Mouse (Mus musculus) liver, embryonic 12.5 days (tissue): ENCODE results near the gene Apbb1ip. TPM values are rescaled to one million over a fixed set of nuclear protein-coding genes. Genes with fewer than 3 reads are reported as not detected.

Source experiments
- ATAC-seq: fragments of 200-750 bp; cut with Nextera tagmentation; 2 replicates; pipeline ENCODE4 v1.8.0; 2017; ENCODE audit warnings: moderate number of reproducible peaks, mild to moderate bottlenecking, moderate library complexity
- H3K27ac ChIP-seq: fragments of 300-500 bp; sonication (generic); 2 replicates; pipeline ENCODE4 v1.5.1; 2016; ENCODE audit warnings: mild to moderate bottlenecking
- H3K27me3 ChIP-seq: fragments of 300-500 bp; sonication (generic); replicated peaks from 2 replicates; pipeline ENCODE4 v1.6.1; 2016; ENCODE audit warnings: mild to moderate bottlenecking, moderate library complexity
- H3K36me3 ChIP-seq: fragments of 300-500 bp; sonication (generic); 2 replicates; pipeline ENCODE4 v1.6.1; 2016; ENCODE audit warnings: mild to moderate bottlenecking, moderate library complexity
- H3K4me1 ChIP-seq: fragments of 300-500 bp; sonication (generic); 2 replicates; pipeline ENCODE4 v1.6.1; 2016
- H3K4me2 ChIP-seq: fragments of 300-500 bp; sonication (generic); 2 replicates; pipeline ENCODE4 v1.6.1; 2016; ENCODE audit warnings: mild to moderate bottlenecking, moderate library complexity
- H3K4me3 ChIP-seq: fragments of 300-500 bp; sonication (generic); 2 replicates; pipeline ENCODE4 v1.5.1; 2016; ENCODE audit warnings: mild to moderate bottlenecking, moderate library complexity
- H3K9ac ChIP-seq: fragments of 300-500 bp; sonication (generic); 2 replicates; pipeline ENCODE4 v1.6.1; 2016; ENCODE audit warnings: mild to moderate bottlenecking, moderate library complexity
- H3K9me3 ChIP-seq: fragments of 300-500 bp; sonication (generic); replicated peaks from 2 replicates; pipeline ENCODE4 v1.6.1; 2016; ENCODE audit warnings: mild to moderate bottlenecking, moderate library complexity
- WGBS: fragments of 180-500 bp; shearing (Covaris S2); methylation state at CpG from one replicate; pipeline ENCODE4 v1.1.7; 2016; ENCODE audit not compliant: insufficient replicate concordance; 5-methylcytosine and 5-hydroxymethylcytosine counted together
- polyA plus RNA-seq: library from polyadenylated mRNA; unstranded; fragments of >200 nt; fragmentation: Nextera tagmentation; extraction: Ambion mirVana; gene quantifications from 2 replicates; pipeline ENCODE4 v1.2.1, GENCODE M21; 2016

Gene Apbb1ip
- 9.0 and 10.1 TPM in 2 replicates for polyA plus RNA-seq

- Histone ChIP-seq H3K4me3 (peak within 1 kb of the TSS; percentile 65), H3K9ac (peak within 1 kb of the TSS; percentile 78), H3K27ac (peak within 1 kb of the TSS; percentile 78), H3K4me1 (peaks cover 38% of the 10 kb centered on the region), H3K4me2 (peak within 1 kb of the TSS; percentile 92), H3K9me3 (no peaks in the 10 kb centered on the region), H3K36me3 (no peaks in the 10 kb centered on the region), H3K27me3 (no peaks in the 10 kb centered on the region; the same call in 1 of the 2 replicates)
- 11% methylated on average over 9 of the region's 9 CpGs for WGBS
- peak; percentile 47 for ATAC-seq
These were observed at the start of gene Apbb1ip for GRCm38 (mm10) chr2:22773549-22774180. Gene Apbb1ip (plus strand): TSS chr2:22774094.

GRCm38 (mm10) chr2:22727113-22727512 lies 46.8 kb upstream of the Apbb1ip start:
- H3K27ac ChIP-seq = no peak overlapping the region
- H3K4me1 ChIP-seq = no peaks in the 10 kb centered on the region
- H3K9me3 ChIP-seq = no peaks in the 10 kb centered on the region
- no peaks in the 10 kb centered on the region for H3K27me3 ChIP-seq
- 48% methylated on average over 1 of the region's 1 CpGs for WGBS
- no peaks in the 10 kb centered on the region for H3K36me3 ChIP-seq
- H3K9ac ChIP-seq = no peak overlapping the region
- no peak for ATAC-seq
- no peak overlapping the region for H3K4me3 ChIP-seq
- no peak overlapping the region for H3K4me2 ChIP-seq

DNA sequence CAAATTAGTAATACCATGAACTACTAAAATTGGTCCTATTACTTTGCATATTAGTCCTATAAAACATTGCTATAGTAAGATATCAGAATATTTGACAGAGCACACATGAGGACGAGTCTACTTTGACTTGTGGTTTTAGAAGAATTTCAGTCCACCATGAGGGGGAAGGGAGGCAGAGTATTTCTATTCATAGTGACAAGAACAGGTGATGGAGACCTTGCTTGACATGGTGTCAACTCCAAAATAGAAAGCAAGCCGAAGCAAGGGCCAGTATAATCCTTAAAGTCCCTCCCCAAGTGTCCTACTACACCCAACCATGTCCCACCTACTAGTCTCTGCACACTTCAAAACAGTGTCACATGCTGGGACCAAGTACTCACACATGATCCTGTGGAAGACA lies 37.8 kb upstream of the Apbb1ip start:
- Histone ChIP-seq H3K27ac (no peak overlapping the region), H3K27me3 (no peaks in the 10 kb centered on the region), H3K4me2 (no peak overlapping the region), H3K4me1 (no peaks in the 10 kb centered on the region), H3K9ac (no peak overlapping the region), H3K4me3 (no peak overlapping the region), H3K36me3 (no peaks in the 10 kb centered on the region), H3K9me3 (no peaks in the 10 kb centered on the region)
- WGBS = 63% methylated on average over 2 of the region's 2 CpGs
- ATAC-seq = no peak

DNA sequence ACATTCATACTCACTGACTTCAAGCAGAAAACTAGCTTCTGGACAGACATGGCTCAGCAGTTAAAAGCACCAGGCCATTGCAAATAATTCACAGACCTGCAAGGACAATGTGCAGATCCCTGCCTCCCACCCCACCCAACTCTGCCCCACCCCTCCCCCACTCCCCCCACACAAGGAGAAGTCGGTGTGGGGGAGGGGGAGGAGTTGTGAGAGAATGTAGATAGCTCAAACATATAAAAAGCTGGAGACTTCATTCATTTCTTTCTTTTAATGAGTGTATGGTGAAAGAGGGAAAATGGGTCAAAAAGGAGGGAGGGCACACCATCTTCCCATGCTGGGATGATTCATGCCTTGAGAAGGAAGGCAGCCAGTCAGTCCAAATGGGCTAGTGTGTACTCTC lies 34.5 kb upstream of the Apbb1ip start:
- Histone ChIP-seq H3K9ac (no peak overlapping the region), H3K27me3 (no peaks in the 10 kb centered on the region; the same call in 1 of the 2 replicates), H3K4me1 (no peaks in the 10 kb centered on the region; the same call in none of the 2 replicates), H3K4me3 (no peak overlapping the region), H3K9me3 (no peaks in the 10 kb centered on the region), H3K27ac (no peak overlapping the region), H3K36me3 (no peaks in the 10 kb centered on the region), H3K4me2 (no peak overlapping the region)
- no peak for ATAC-seq
- 38% methylated on average over 1 of the region's 1 CpGs for WGBS

DNA sequence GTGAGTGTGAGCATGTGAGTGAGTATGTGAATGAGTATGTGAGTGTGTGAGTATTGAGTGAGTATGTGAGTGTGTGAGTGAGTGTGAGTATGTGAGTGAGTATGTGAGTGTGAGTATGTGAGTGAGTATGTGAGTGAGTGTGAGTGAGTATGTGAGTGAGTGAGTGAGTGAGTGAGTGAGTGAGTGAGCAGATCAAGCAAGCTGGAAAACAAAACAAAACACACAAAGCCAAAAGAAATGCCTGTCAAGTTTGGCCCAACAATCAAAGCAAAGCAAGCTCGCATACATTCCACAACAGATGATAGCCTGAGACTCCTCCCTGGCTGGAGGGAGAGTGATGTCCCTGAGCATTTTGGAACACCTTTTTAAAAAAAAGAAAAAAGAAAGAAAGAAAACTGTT lies 33.5 kb upstream of the Apbb1ip start:
- 44% methylated on average over 1 of the region's 1 CpGs for WGBS

GRCm38 (mm10) chr2:22741222-22741621 lies 32.7 kb upstream of the Apbb1ip start:
- H3K9me3 ChIP-seq = no peaks in the 10 kb centered on the region
- ATAC-seq = no peak
- H3K4me2 ChIP-seq = no peak overlapping the region
- no peak overlapping the region for H3K9ac ChIP-seq
- no peak overlapping the region for H3K4me3 ChIP-seq
- H3K4me1 ChIP-seq = no peaks in the 10 kb centered on the region; the same call in none of the 2 replicates
- H3K27ac ChIP-seq = no peak overlapping the region
- WGBS = 49% methylated on average over 3 of the region's 3 CpGs
- H3K27me3 ChIP-seq = peaks cover 8% of the 10 kb centered on the region
- no peaks in the 10 kb centered on the region for H3K36me3 ChIP-seq

More for the DNA sequence above, 33.5 kb upstream of the Apbb1ip start:
- no peaks in the 10 kb centered on the region for H3K9me3 ChIP-seq
- peaks cover under 1% of the 10 kb centered on the region for H3K27me3 ChIP-seq
- no peak overlapping the region for H3K4me3 ChIP-seq
- no peak overlapping the region for H3K4me2 ChIP-seq
- no peak for ATAC-seq
- no peak overlapping the region for H3K27ac ChIP-seq
- no peaks in the 10 kb centered on the region; the same call in none of the 2 replicates for H3K4me1 ChIP-seq
- H3K9ac ChIP-seq = no peak overlapping the region
- H3K36me3 ChIP-seq = no peaks in the 10 kb centered on the region

- H3K9ac ChIP-seq = no peak overlapping the region; the same call in 1 of the 2 replicates
- no peak for ATAC-seq
- WGBS = 0% methylated on average over 20 of the region's 38 CpGs
These were observed 29.7 kb upstream of the Apbb1ip start for GRCm38 (mm10) chr2:22744121-22744761.

DNA sequence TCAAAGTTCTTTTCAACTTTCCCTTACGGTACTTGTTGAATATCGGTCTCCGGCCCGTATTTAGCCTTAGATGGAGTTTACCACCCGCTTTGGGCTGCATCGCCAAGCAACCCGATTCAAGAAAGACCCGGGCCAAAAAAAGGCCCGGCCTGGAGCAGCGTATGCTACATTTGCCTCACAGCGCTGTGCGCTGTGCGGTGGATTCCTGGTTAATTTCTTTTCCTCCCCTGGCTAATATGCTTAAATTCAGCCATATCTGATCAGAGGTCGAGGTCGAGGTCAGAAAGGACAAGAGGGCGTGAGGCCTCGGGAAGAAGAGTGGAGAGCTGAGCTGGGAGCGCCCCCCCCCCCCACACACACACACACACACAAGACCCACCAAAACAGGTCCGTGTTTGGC lies 29.0 kb upstream of the Apbb1ip start:
- no peak overlapping the region for H3K9ac ChIP-seq
- ATAC-seq = no peak
- H3K9me3 ChIP-seq = no peaks in the 10 kb centered on the region
- no peak overlapping the region for H3K27ac ChIP-seq
- peaks cover 12% of the 10 kb centered on the region for H3K27me3 ChIP-seq
- no peaks in the 10 kb centered on the region; the same call in none of the 2 replicates for H3K4me1 ChIP-seq
- H3K4me2 ChIP-seq = no peak overlapping the region
- WGBS = 11% methylated on average over 19 of the region's 19 CpGs
- H3K4me3 ChIP-seq = no peak overlapping the region
- no peaks in the 10 kb centered on the region for H3K36me3 ChIP-seq

More at GRCm38 (mm10) chr2:22744121-22744761, 29.7 kb upstream of the Apbb1ip start:
- H3K4me1 ChIP-seq = no peaks in the 10 kb centered on the region; the same call in none of the 2 replicates
- no peak overlapping the region for H3K27ac ChIP-seq
- no peak overlapping the region for H3K4me2 ChIP-seq
- peaks cover 12% of the 10 kb centered on the region for H3K27me3 ChIP-seq
- no peaks in the 10 kb centered on the region for H3K36me3 ChIP-seq
- no peak overlapping the region for H3K4me3 ChIP-seq
- H3K9me3 ChIP-seq = no peaks in the 10 kb centered on the region

DNA sequence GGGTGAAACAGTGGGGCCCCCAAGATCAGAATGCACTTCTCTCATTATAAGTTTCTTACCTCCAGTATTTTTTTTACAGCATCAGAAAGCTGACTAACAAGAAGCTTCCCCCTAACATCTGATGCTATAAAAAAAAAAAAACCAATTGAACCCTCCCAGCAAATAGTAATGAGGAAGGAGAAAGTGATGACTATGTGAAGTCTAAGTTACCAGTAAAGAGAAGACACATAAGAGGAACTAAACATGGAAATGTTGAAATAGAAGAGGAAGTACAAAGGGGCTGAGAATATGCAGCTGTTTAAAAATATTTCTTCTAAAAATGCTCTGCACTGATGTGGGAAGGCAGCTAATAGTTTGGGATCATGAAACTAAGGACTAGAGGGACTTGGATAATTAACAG lies 27.1 kb upstream of the Apbb1ip start:
- Histone ChIP-seq H3K9me3 (no peaks in the 10 kb centered on the region), H3K9ac (no peak overlapping the region), H3K4me2 (no peak overlapping the region), H3K4me3 (no peak overlapping the region), H3K36me3 (no peaks in the 10 kb centered on the region), H3K27me3 (peaks cover 12% of the 10 kb centered on the region), H3K27ac (no peak overlapping the region), H3K4me1 (no peaks in the 10 kb centered on the region; the same call in none of the 2 replicates)
- no peak for ATAC-seq

GRCm38 (mm10) chr2:22747941-22748340 lies 26.0 kb upstream of the Apbb1ip start:
- ATAC-seq = no peak

GRCm38 (mm10) chr2:22749761-22750160 lies 24.1 kb upstream of the Apbb1ip start:
- H3K9me3 ChIP-seq = no peaks in the 10 kb centered on the region
- ATAC-seq = no peak
- WGBS = 57% methylated on average over 3 of the region's 3 CpGs
- H3K4me3 ChIP-seq = no peak overlapping the region
- no peak overlapping the region for H3K9ac ChIP-seq
- no peaks in the 10 kb centered on the region for H3K36me3 ChIP-seq
- no peak overlapping the region for H3K27ac ChIP-seq
- peaks cover 12% of the 10 kb centered on the region for H3K27me3 ChIP-seq
- no peaks in the 10 kb centered on the region; the same call in 1 of the 2 replicates for H3K4me1 ChIP-seq
- no peak overlapping the region for H3K4me2 ChIP-seq

More at GRCm38 (mm10) chr2:22747941-22748340, 26.0 kb upstream of the Apbb1ip start:
- Histone ChIP-seq H3K4me2 (no peak overlapping the region), H3K36me3 (no peaks in the 10 kb centered on the region), H3K9ac (no peak overlapping the region), H3K4me3 (no peak overlapping the region), H3K9me3 (no peaks in the 10 kb centered on the region), H3K27me3 (peaks cover 12% of the 10 kb centered on the region), H3K27ac (no peak overlapping the region), H3K4me1 (no peaks in the 10 kb centered on the region; the same call in none of the 2 replicates)

DNA sequence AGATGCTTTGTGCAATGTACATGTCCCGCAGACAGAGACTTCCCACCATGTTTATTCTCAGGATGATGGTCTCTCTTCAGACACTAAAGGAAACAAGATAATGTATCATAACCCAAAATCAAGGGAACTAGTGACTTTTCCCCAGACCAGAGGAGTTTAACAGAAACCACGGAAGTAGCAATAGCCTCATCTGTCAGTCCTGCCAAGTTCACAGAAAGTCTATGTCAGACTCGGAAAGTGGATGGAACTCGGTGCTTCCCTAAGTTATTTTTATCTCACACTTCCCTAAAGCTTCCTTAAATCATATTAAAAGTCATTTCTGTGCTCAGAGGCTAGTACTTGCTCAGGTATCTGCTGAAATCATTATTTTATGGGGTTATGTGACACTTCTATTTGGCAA lies 21.4 kb upstream of the Apbb1ip start:
- WGBS = 18% methylated on average over 4 of the region's 4 CpGs
- Histone ChIP-seq H3K9me3 (no peaks in the 10 kb centered on the region), H3K4me3 (no peak overlapping the region), H3K27ac (no peak overlapping the region), H3K27me3 (no peaks in the 10 kb centered on the region), H3K4me1 (peaks cover 11% of the 10 kb centered on the region), H3K36me3 (no peaks in the 10 kb centered on the region), H3K9ac (no peak overlapping the region), H3K4me2 (no peak overlapping the region)
- ATAC-seq = no peak
